ENCODE assay signal across 23 mouse cellular contexts in genomic region chr9:82408969-82409368, GRCm38 (mm10).
DNase-seq lines count a peak whose midpoint lies in the region; ATAC-seq and TF ChIP-seq lines count a peak whose summit lies in the region.
"Had no signal": no experiment of that assay in that cellular context is flagged by ENCODE, and none has a peak within 500 bp of the region (broad histone marks: within the 10 kb centered on the region; RNA-seq: fewer than 3 reads in every experiment).

No protein-coding gene starts in this region.

- H3K27ac ChIP-seq in limb, embryonic 14.5 days (replicated peaks; ENCODE audit: low read depth, low read length): no peak overlapping the region
- H3K27ac ChIP-seq in limb, embryonic 10.5 days: no peak overlapping the region
- no peak overlapping the region for H3K27ac ChIP-seq in intestine, postnatal 0 days (ENCODE audit: low read depth, low read length)
- H3K27ac ChIP-seq: embryonic facial prominence, embryonic 12.5 days; forebrain, embryonic 13.5 days; gastrocnemius, adult 2 months; heart, embryonic 13.5 days had no signal

- TF ChIP-seq POLR2A in limb, embryonic 14.5 days (IDR thresholded peaks at IDR 0.05; ENCODE audit: borderline replicate concordance, extremely low read depth, insufficient read depth, insufficient read length): no peak
- TF ChIP-seq POLR2A in brain, embryonic 14.5 days (IDR thresholded peaks at IDR 0.05; ENCODE audit: borderline replicate concordance, extremely low read depth, insufficient read depth, insufficient read length, poor library complexity, severe bottlenecking): no peak

- DNase-seq in embryo, embryonic 10.5 days (ENCODE audit: low spot score): peak; percentile 1
- DNase-seq in embryo, embryonic 9.5 days (ENCODE audit: extremely low spot score): no peak
- DNase-seq in limb, embryonic 14.5 days (ENCODE audit: low spot score): peak; percentile 6
- DNase-seq in limb, embryonic 10.5 days (ENCODE audit: low spot score): no peak
- DNase-seq in brain, embryonic 14.5 days (ENCODE audit: low read depth): peak; percentile 4
- DNase-seq in adrenal gland, adult 18-20 months (ENCODE audit: low spot score in 2 of 2): no peak
- DNase-seq: adrenal gland, postnatal 10 days; B cell, adult 2 months; cerebellum, adult 11-12 months; cerebellum, adult 9-10 months; cerebellum, postnatal 36 days; gastrocnemius, adult 2 months; gastrocnemius, postnatal 36 days; heart, adult 11 months; heart, postnatal 36 days had no signal

- no peaks in the 10 kb centered on the region for H3K27me3 ChIP-seq in limb, embryonic 14.5 days (ENCODE audit: control insufficient read depth, insufficient read depth, low read length)
- no peaks in the 10 kb centered on the region for H3K27me3 ChIP-seq in limb, embryonic 10.5 days (ENCODE audit: low read depth, poor library complexity, severe bottlenecking)
- no peaks in the 10 kb centered on the region for H3K27me3 ChIP-seq in intestine, postnatal 0 days (replicated peaks; ENCODE audit: control insufficient read depth, insufficient read depth, low read length)
- H3K27me3 ChIP-seq: embryonic facial prominence, embryonic 12.5 days; forebrain, embryonic 13.5 days; heart, embryonic 13.5 days had no signal

- H3K36me3 ChIP-seq in limb, embryonic 14.5 days (ENCODE audit: control insufficient read depth, insufficient read depth, low read length): no peaks in the 10 kb centered on the region
- no peaks in the 10 kb centered on the region for H3K36me3 ChIP-seq in limb, embryonic 10.5 days
- H3K36me3 ChIP-seq in intestine, postnatal 0 days (ENCODE audit: control insufficient read depth, insufficient read depth): no peaks in the 10 kb centered on the region
- H3K36me3 ChIP-seq: embryonic facial prominence, embryonic 12.5 days; G1E; heart, embryonic 13.5 days had no signal

- no peak overlapping the region for H3K9ac ChIP-seq in limb, embryonic 14.5 days (ENCODE audit: low read depth, low read length, severe bottlenecking)
- H3K9ac ChIP-seq in intestine, postnatal 0 days (ENCODE audit: low read depth, low read length): no peak overlapping the region
- H3K9ac ChIP-seq: embryonic facial prominence, embryonic 12.5 days; forebrain, embryonic 13.5 days; heart, embryonic 13.5 days had no signal

- no peaks in the 10 kb centered on the region for H3K4me1 ChIP-seq in limb, embryonic 14.5 days (ENCODE audit: control insufficient read depth, insufficient read depth, low read length)
- no peaks in the 10 kb centered on the region for H3K4me1 ChIP-seq in limb, embryonic 10.5 days
- H3K4me1 ChIP-seq in intestine, postnatal 0 days (replicated peaks; ENCODE audit: control insufficient read depth, insufficient read depth, low read length): no peaks in the 10 kb centered on the region
- H3K4me1 ChIP-seq: embryonic facial prominence, embryonic 12.5 days; forebrain, embryonic 13.5 days; heart, embryonic 13.5 days had no signal

- no peak overlapping the region for H3K4me2 ChIP-seq in limb, embryonic 14.5 days (replicated peaks; ENCODE audit: low read depth, low read length, severe bottlenecking)
- no peak overlapping the region for H3K4me2 ChIP-seq in intestine, postnatal 0 days (replicated peaks; ENCODE audit: low read depth)
- H3K4me2 ChIP-seq: embryonic facial prominence, embryonic 12.5 days; forebrain, embryonic 13.5 days; heart, embryonic 13.5 days had no signal

- WGBS in limb, embryonic 14.5 days: 37% methylated on average over 2 of the region's 2 CpGs
- WGBS in limb, embryonic 10.5 days: 78% methylated on average over 2 of the region's 2 CpGs
- WGBS in intestine, postnatal 0 days: 45% methylated on average over 2 of the region's 2 CpGs

- no peak for TF ChIP-seq CTCF in brain, embryonic 14.5 days (IDR thresholded peaks at IDR 0.05; ENCODE audit: borderline replicate concordance, extremely low read depth, insufficient read depth, insufficient read length)
- TF ChIP-seq CTCF in intestine, postnatal 0 days (IDR thresholded peaks at IDR 0.05; ENCODE audit: low read depth): no peak

- no peak overlapping the region for H3K4me3 ChIP-seq in limb, embryonic 14.5 days (replicated peaks; ENCODE audit: low read length)
- no peak overlapping the region for H3K4me3 ChIP-seq in limb, embryonic 10.5 days
- no peak overlapping the region for H3K4me3 ChIP-seq in intestine, postnatal 0 days (ENCODE audit: low read depth, low read length)
- H3K4me3 ChIP-seq: embryonic facial prominence, embryonic 12.5 days; forebrain, embryonic 13.5 days; gastrocnemius, adult 2 months; heart, embryonic 13.5 days had no signal

- ATAC-seq in limb, embryonic 14.5 days (ENCODE audit: low FRiP score, low read depth): no peak
- ATAC-seq in intestine, postnatal 0 days: peak; percentile 28; the same call in 1 of the 2 replicates
- ATAC-seq: CD4-positive, CD25-positive, alpha-beta regulatory T cell, adult 4 months; forebrain, embryonic 13.5 days; hindbrain, embryonic 16.5 days; inflammation-experienced regulatory T-cells, adult 6 months had no signal

- no peaks in the 10 kb centered on the region for H3K9me3 ChIP-seq in limb, embryonic 14.5 days (ENCODE audit: control insufficient read depth, low read length)
- no peaks in the 10 kb centered on the region for H3K9me3 ChIP-seq in limb, embryonic 10.5 days (replicated peaks)
- H3K9me3 ChIP-seq in intestine, postnatal 0 days (ENCODE audit: control insufficient read depth): no peaks in the 10 kb centered on the region
- H3K9me3 ChIP-seq: embryonic facial prominence, embryonic 12.5 days; forebrain, embryonic 13.5 days; G1E; heart, embryonic 13.5 days had no signal

Comparison
In these comparisons a context has a peak if more than half of its experiments do, and no peak if none do; other contexts are left out.
1. DNase-seq: peak in embryo, embryonic 10.5 days (single experiment), limb, embryonic 14.5 days (single experiment) and brain, embryonic 14.5 days (single experiment); none in embryo, embryonic 9.5 days (single experiment), limb, embryonic 10.5 days (single experiment) and adrenal gland, adult 18-20 months (0 of 2).